8 mouse cellular contexts compared by ENCODE assay signal in genomic region chr16:37776860-37777651, GRCm38 (mm10). TPM values are rescaled to one million over a fixed set of nuclear protein-coding genes. Genes with fewer than 3 reads are reported as not detected.
A peak's percentile ranks its signal among the peaks of the same experiment; 100 is the strongest.
DNase-seq lines count a peak whose midpoint lies in the region; ATAC-seq and TF ChIP-seq lines count a peak whose summit lies in the region.

Fstl1 (plus strand) TSS chr16:37776873.

- H3K27ac ChIP-seq in embryonic facial prominence, embryonic 15.5 days (replicated peaks) = peak within 1 kb of the TSS; percentile 93
- peak within 1 kb of the TSS; percentile 88 for H3K27ac ChIP-seq in heart, embryonic 11.5 days (ENCODE audit: low read depth, low read length)
- H3K27ac ChIP-seq in olfactory bulb, adult 2 months (ENCODE audit: insufficient read depth, low read depth, low read length) = no peak within 1 kb of the TSS

- peak within 1 kb of the TSS; percentile 79 for H3K9ac ChIP-seq in embryonic facial prominence, embryonic 15.5 days
- H3K9ac ChIP-seq in heart, embryonic 11.5 days (ENCODE audit: low read depth, low read length) = peak within 1 kb of the TSS; percentile 99

- peak; percentile 45; the same call in 1 of the 2 replicates for TF ChIP-seq POLR2A in lung, adult 2 months (IDR thresholded peaks at IDR 0.05; ENCODE audit: borderline replicate concordance, extremely low read depth, low read depth, low read length)
- no peak for TF ChIP-seq POLR2A in olfactory bulb, adult 2 months (IDR thresholded peaks at IDR 0.05; ENCODE audit: insufficient read depth, low read depth, low read length)

- H3K36me3 ChIP-seq in embryonic facial prominence, embryonic 15.5 days = 0 out of 2 replicates have a peak, but pooled peaks cover 9% of the 10 kb centered on the region
- H3K36me3 ChIP-seq in heart, embryonic 11.5 days (ENCODE audit: control insufficient read depth, insufficient read depth, low read length) = 0 out of 2 replicates have a peak, but pooled peaks cover 2% of the 10 kb centered on the region

- WGBS in embryonic facial prominence, embryonic 15.5 days = under 1% methylated on average over 50 of the region's 52 CpGs
- 1% methylated on average over 50 of the region's 52 CpGs for WGBS in heart, embryonic 11.5 days (ENCODE audit: insufficient replicate concordance)
- 2% methylated on average over 49 of the region's 52 CpGs for WGBS in lung, adult 2 months
- under 1% methylated on average over 51 of the region's 52 CpGs for WGBS in olfactory bulb, adult 2 months

- DNase-seq in ES-CJ7 (ENCODE audit: low read depth, low spot score) = peak; percentile 39
- DNase-seq in adrenal gland, postnatal 10 days = peak; percentile 67
- DNase-seq in kidney, postnatal 25 days = peak; percentile 58 to 68
- peak; percentile 46 for DNase-seq in lung, adult 2 months
- no peak for DNase-seq in spleen, postnatal 4 days (ENCODE audit: low spot score in 2 of 2)

- TF ChIP-seq CTCF in lung, adult 2 months (IDR thresholded peaks at IDR 0.05; ENCODE audit: insufficient read depth, low read length) = no peak
- TF ChIP-seq CTCF in olfactory bulb, adult 2 months (IDR thresholded peaks at IDR 0.05; ENCODE audit: insufficient read depth, low read depth, low read length) = no peak

- no peaks in the 10 kb centered on the region for H3K9me3 ChIP-seq in embryonic facial prominence, embryonic 15.5 days (replicated peaks)
- no peaks in the 10 kb centered on the region for H3K9me3 ChIP-seq in heart, embryonic 11.5 days (replicated peaks; ENCODE audit: control insufficient read depth, low read length)

- no peaks in the 10 kb centered on the region for H3K27me3 ChIP-seq in embryonic facial prominence, embryonic 15.5 days
- H3K27me3 ChIP-seq in heart, embryonic 11.5 days (ENCODE audit: control insufficient read depth, insufficient read depth, low read length) = no peaks in the 10 kb centered on the region

- H3K4me1 ChIP-seq in embryonic facial prominence, embryonic 15.5 days = peaks cover 23% of the 10 kb centered on the region
- peaks cover 17% of the 10 kb centered on the region for H3K4me1 ChIP-seq in heart, embryonic 11.5 days (ENCODE audit: control insufficient read depth, insufficient read depth, low read length)
- 0 out of 2 replicates have a peak, but pooled peaks cover 3% of the 10 kb centered on the region for H3K4me1 ChIP-seq in lung, adult 2 months (ENCODE audit: control insufficient read depth, insufficient read depth, low read length)
- H3K4me1 ChIP-seq in olfactory bulb, adult 2 months (ENCODE audit: control insufficient read depth, insufficient read depth, low read length) = peaks cover 6% of the 10 kb centered on the region; the same call in 1 of the 2 replicates

- peak within 1 kb of the TSS; percentile 89 for H3K4me3 ChIP-seq in embryonic facial prominence, embryonic 15.5 days (replicated peaks)
- peak within 1 kb of the TSS; percentile 89 for H3K4me3 ChIP-seq in heart, embryonic 11.5 days (ENCODE audit: low read depth, low read length)
- peak within 1 kb of the TSS; percentile 82 for H3K4me3 ChIP-seq in lung, adult 2 months (replicated peaks; ENCODE audit: extremely low read depth, low read depth, low read length)
- peak within 1 kb of the TSS; percentile 72 for H3K4me3 ChIP-seq in olfactory bulb, adult 2 months (ENCODE audit: insufficient read depth, low read depth, low read length)

- peak; percentile 87 for ATAC-seq in embryonic facial prominence, embryonic 15.5 days (ENCODE audit: insufficient number of reproducible peaks, low FRiP score, low TSS enrichment, low read depth)
- ATAC-seq in heart, embryonic 11.5 days (replicated peaks; ENCODE audit: insufficient number of reproducible peaks, low FRiP score, low TSS enrichment) = peak; percentile 81

- H3K4me2 ChIP-seq in embryonic facial prominence, embryonic 15.5 days (replicated peaks) = peak within 1 kb of the TSS; percentile 63
- peak within 1 kb of the TSS; percentile 75 for H3K4me2 ChIP-seq in heart, embryonic 11.5 days

RNA-seq across cellular contexts. Expression of gene Fstl1, which starts in this region (rescaled TPM):
- total RNA-seq in adrenal gland, postnatal 10 days (2021) = 100 to 1,000 TPM; 215 to 264 TPM
- polyA plus RNA-seq in embryonic facial prominence, embryonic 15.5 days (2015; fragmentation: Nextera tagmentation; extraction: Ambion mirVana) = 725 and 741 TPM in 2 replicates
- 500 and 503 TPM in 2 replicates for polyA plus RNA-seq in heart, embryonic 11.5 days (2014; fragmentation: Nextera tagmentation; extraction: Ambion mirVana)
- polyA plus RNA-seq in lung, adult 2 months (2012; rRNA removed) = 36.0 and 44.5 TPM in 2 replicates
- not detected in 2 replicates for polyA plus RNA-seq in olfactory bulb, adult 2 months (2012; ENCODE audit: insufficient read depth, insufficient read length, low replicate concordance, missing spikeins)

Comparison
In these comparisons a context has a peak if more than half of its experiments do, and no peak if none do; other contexts are left out.
1. RNA of gene Fstl1 (polyA plus RNA-seq): 725 to 741 TPM in embryonic facial prominence, embryonic 15.5 days, 500 to 503 TPM in heart, embryonic 11.5 days and 36.0 to 44.5 TPM in lung, adult 2 months; not detected in olfactory bulb, adult 2 months; every median in the first group is over 10 times any median in the second.
2. RNA of gene Fstl1 (polyA plus RNA-seq): 725 to 741 TPM in embryonic facial prominence, embryonic 15.5 days and 500 to 503 TPM in heart, embryonic 11.5 days; 36.0 to 44.5 TPM in lung, adult 2 months; every median in the first group is over 10 times any median in the second.
3. DNase-seq: peak in ES-CJ7 (single experiment), adrenal gland, postnatal 10 days (single experiment), kidney, postnatal 25 days (2 of 2) and lung, adult 2 months (single experiment); none in spleen, postnatal 4 days (0 of 2).
4. Peak in every context shown above with its lines, with median percentiles within 50 percentile points of each other: H3K4me3 ChIP-seq.